Mouse (Mus musculus) midbrain, embryonic 12.5 days (tissue): ENCODE data around the gene Nfix. TPM values are rescaled to one million over a fixed set of nuclear protein-coding genes. Genes with fewer than 3 reads are reported as not detected.

Experiments
- ATAC-seq: fragments of 200-750 bp; cut with Nextera tagmentation; 2 replicates; pipeline ENCODE4 v1.8.0; 2017; ENCODE audit warnings: low read depth, moderate TSS enrichment, moderate library complexity; ENCODE audit not compliant: low FRiP score
- H3K27ac ChIP-seq: fragments of 300-500 bp; sonication (generic); replicated peaks from 2 replicates; pipeline ENCODE4 v1.5.1; 2016; ENCODE audit warnings: mild to moderate bottlenecking
- H3K27me3 ChIP-seq: fragments of 300-500 bp; sonication (generic); 2 replicates; pipeline ENCODE4 v1.6.1; 2016; ENCODE audit warnings: mild to moderate bottlenecking
- H3K36me3 ChIP-seq: fragments of 300-500 bp; sonication (generic); 2 replicates; pipeline ENCODE4 v1.6.1; 2016
- H3K4me1 ChIP-seq: fragments of 300-500 bp; sonication (generic); 2 replicates; pipeline ENCODE4 v1.6.1; 2016
- H3K4me2 ChIP-seq: fragments of 300-500 bp; sonication (generic); replicated peaks from 2 replicates; pipeline ENCODE4 v1.6.1; 2016; ENCODE audit warnings: mild to moderate bottlenecking, moderate library complexity
- H3K4me3 ChIP-seq: fragments of 300-500 bp; sonication (generic); 2 replicates; pipeline ENCODE4 v1.5.1; 2016; ENCODE audit warnings: mild to moderate bottlenecking
- H3K9ac ChIP-seq: fragments of 300-500 bp; sonication (generic); replicated peaks from 2 replicates; pipeline ENCODE4 v1.6.1; 2016; ENCODE audit warnings: mild to moderate bottlenecking, moderate library complexity
- H3K9me3 ChIP-seq: fragments of 300-500 bp; sonication (generic); 2 replicates; pipeline ENCODE4 v1.6.1; 2016; ENCODE audit warnings: mild to moderate bottlenecking
- WGBS: fragments of 180-500 bp; shearing (Covaris S2); methylation state at CpG from one replicate; pipeline ENCODE4 v1.1.7; 2016; 5-methylcytosine and 5-hydroxymethylcytosine counted together
- polyA plus RNA-seq: library from polyadenylated mRNA; unstranded; fragments of >200 nt; fragmentation: Nextera tagmentation; extraction: Ambion mirVana; gene quantifications from 2 replicates; pipeline ENCODE4 v1.2.1, GENCODE M21; 2016

Gene Nfix
- polyA plus RNA-seq, 1 experiment from 2014 or later: 6.6 TPM

DNA sequence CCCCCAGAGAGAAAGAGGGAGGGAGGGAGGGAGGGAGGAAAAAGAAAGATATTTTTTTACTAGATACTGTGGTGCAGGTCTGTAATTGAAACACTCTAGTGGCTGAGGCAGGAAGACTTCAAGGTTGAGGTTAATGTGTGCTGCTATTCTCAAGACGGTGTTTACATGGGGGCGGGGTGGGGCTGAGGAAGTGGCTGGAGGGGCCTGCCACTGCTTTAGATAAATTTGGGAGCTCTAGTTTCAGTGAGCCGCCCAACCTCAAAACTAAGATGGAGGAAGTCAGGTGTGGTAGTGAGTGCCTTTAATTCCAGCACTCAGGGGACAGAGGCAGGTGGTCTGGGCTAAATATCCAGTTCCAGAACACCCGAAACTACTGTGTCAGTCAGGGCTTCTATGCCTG lies 25.5 kb upstream of the Nfix start:
- no peak overlapping the region for H3K4me3 ChIP-seq
- H3K9ac ChIP-seq: no peak overlapping the region
- no peak overlapping the region for H3K27ac ChIP-seq
- WGBS: 79% methylated on average over 4 of the region's 4 CpGs
- H3K36me3 ChIP-seq: no peaks in the 10 kb centered on the region
- ATAC-seq: no peak
- no peak overlapping the region for H3K4me2 ChIP-seq
- peaks cover 20% of the 10 kb centered on the region for H3K27me3 ChIP-seq
- H3K9me3 ChIP-seq: no peaks in the 10 kb centered on the region
- H3K4me1 ChIP-seq: 0 out of 2 replicates have a peak, but pooled peaks cover 3% of the 10 kb centered on the region

DNA sequence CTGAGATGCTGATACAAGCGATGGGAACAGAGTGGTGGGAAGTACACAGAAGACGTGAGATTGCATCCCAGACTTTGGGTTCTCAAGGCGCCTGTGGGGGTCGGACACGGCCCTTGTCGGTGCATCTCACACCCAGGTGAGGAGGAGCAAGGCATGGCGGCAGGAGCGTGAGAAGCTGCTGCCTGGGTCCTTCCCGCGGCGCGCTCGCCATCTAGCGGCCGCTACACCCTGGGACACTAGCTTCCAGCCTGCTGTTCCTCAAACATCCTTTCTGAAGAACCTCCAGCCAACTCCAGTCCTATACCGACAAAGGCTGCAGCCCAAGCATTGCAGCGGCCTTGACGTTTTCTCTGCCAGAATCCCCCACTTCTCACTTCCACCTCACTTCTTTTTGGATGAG lies 23.5 kb upstream of the Nfix start:
- Histone ChIP-seq H3K4me3 (peak overlapping the region; percentile 20; the same call in 1 of the 2 replicates), H3K4me1 (0 out of 2 replicates have a peak, but pooled peaks cover 3% of the 10 kb centered on the region), H3K4me2 (peak overlapping the region; percentile 49), H3K9me3 (no peaks in the 10 kb centered on the region), H3K27ac (no peak overlapping the region), H3K36me3 (no peaks in the 10 kb centered on the region), H3K27me3 (peaks cover 20% of the 10 kb centered on the region), H3K9ac (0 out of 2 replicates have a peak overlapping the region, but pooled peaks have one; percentile 5)
- ATAC-seq: peak; percentile 79; the same call in 1 of the 2 replicates
- 0% methylated on average over 18 of the region's 18 CpGs for WGBS

DNA sequence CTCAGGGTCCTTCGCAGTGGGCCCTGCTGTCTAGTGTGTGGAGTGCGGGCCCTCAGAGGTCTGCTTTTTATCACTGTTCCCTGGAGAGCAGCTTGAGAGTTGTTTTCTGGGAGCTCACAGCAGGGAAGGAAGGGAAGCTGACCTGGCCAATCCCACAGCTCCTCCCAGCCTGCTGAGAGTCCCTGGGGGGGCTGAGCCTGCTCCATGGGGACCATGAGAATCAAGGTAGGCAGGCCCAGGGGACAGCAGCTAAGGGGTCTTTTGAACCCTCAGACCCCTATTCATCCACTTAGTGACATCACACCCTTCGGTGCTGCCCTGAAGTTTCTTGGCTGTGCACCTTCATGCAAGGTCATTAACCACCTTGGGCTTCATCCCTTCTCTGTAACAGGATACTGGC lies 22.6 kb upstream of the Nfix start, which contains the start of gene Dand5:
Gene Dand5, minus strand, starts transcription at position 101 of the 400 bp plus-strand sequence.
- Histone ChIP-seq H3K27me3 (peaks cover 20% of the 10 kb centered on the region), H3K36me3 (no peaks in the 10 kb centered on the region), H3K27ac (no peak within 1 kb of the TSS), H3K4me2 (peak within 1 kb of the TSS; percentile 49), H3K9ac (peak within 1 kb of the TSS; percentile 5; the same call in 1 of the 2 replicates), H3K9me3 (no peaks in the 10 kb centered on the region), H3K4me3 (peak within 1 kb of the TSS; percentile 20; the same call in 1 of the 2 replicates), H3K4me1 (0 out of 2 replicates have a peak, but pooled peaks cover 3% of the 10 kb centered on the region)
- WGBS: 31% methylated on average over 3 of the region's 3 CpGs
- ATAC-seq: no peak

DNA sequence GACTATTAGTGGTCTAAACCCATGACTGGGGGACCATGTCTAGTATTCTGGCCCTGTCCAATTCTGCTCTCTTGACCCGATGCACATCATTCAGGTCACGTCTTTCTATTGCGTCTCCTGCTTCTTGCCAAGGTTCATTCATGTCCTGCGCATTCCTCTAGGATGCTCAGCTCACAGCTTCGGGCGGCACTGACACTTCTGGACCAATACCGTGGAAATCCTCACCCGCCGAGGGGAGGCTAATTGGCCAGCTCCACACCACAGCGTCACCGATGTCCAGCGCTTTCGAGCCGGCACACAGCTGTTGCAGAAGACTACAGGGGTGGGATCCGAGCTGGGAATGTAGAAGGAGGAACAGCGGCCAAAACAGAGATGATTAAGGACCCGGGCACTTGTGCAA lies 16.0 kb upstream of the Nfix start:
- Histone ChIP-seq H3K9me3 (no peaks in the 10 kb centered on the region), H3K27me3 (peaks cover 48% of the 10 kb centered on the region), H3K4me3 (no peak overlapping the region), H3K4me2 (no peak overlapping the region), H3K9ac (no peak overlapping the region), H3K4me1 (peaks cover 27% of the 10 kb centered on the region), H3K27ac (no peak overlapping the region), H3K36me3 (no peaks in the 10 kb centered on the region)
- WGBS: 75% methylated on average over 17 of the region's 17 CpGs
- ATAC-seq: no peak

DNA sequence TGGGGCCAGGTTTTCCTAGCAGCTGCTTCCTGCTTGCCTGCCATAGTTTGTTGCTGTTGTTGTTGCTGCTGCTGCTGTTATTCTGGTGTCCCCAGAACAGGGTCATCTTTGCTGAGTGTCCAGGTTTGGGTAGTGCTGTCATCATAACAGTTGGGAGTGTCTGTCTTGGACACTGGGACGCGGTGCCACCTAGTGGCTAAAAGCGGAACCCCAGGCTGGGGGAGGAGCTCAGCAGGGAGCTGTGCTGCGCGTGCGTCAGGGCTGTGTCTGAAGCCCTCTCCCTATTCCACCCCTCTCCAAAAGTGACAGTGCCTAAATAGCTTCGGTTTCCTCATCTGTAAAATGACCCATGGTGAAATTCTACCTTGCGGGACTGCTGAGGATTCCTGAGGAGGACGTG lies 15.4 kb upstream of the Nfix start:
- H3K27me3 ChIP-seq: peaks cover 54% of the 10 kb centered on the region
- peak; percentile 54 for ATAC-seq
- no peak overlapping the region for H3K4me2 ChIP-seq
- H3K9me3 ChIP-seq: no peaks in the 10 kb centered on the region
- 0 out of 2 replicates have a peak overlapping the region, but pooled peaks have one; percentile 12 for H3K4me3 ChIP-seq
- no peaks in the 10 kb centered on the region for H3K36me3 ChIP-seq
- 9% methylated on average over 9 of the region's 9 CpGs for WGBS
- peak overlapping the region; percentile 30; the same call in 1 of the 2 replicates for H3K27ac ChIP-seq
- peak overlapping the region; percentile 34; the same call in 1 of the 2 replicates for H3K9ac ChIP-seq
- peaks cover 32% of the 10 kb centered on the region for H3K4me1 ChIP-seq

DNA sequence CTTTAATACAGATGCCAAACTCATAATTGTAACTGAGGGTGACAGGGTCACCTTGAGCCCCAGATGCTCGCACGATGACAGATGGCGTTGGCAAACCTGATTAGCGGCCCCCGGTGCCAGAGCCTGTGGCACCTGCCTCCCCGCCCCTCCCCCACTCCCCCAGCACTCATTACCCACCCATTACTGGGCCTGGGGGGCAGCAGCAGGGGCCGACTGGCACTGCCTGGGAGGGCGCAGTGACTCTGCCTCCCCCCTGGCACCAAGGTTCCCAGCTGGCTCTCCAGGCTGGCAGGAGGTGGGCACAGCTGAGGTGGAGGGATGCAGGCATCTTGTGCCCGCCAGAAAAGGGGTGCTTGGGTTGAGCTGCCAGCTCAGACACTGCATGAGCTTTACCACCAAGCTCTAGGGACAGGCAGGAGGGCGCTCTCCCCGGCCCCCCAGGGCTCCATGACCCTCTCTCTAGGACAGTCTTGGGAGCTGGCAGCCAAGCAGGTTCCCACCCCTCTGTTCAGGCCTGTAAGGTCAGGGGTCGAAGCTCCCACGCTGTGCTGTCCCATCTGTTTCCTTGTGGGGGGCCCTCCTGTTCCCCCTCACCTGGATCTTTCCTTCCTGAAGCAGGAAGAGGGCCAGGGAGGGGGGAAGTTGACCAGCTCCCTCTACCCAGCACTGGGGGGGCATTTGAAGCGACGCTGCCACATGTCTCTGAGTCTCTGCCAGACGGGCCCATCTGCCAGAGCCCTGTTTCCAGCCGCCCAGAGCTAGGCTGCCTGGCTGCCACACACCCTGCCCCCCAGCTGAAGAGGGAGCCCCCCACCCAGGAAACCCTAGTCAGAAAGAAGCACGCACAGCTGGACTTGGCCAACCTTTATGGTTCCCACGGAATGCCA lies 14.7 kb upstream of the Nfix start:
- ATAC-seq: peak; percentile 8; the same call in 1 of the 2 replicates
- Histone ChIP-seq H3K4me2 (no peak overlapping the region), H3K9ac (peak overlapping the region; percentile 34), H3K27ac (peak overlapping the region; percentile 30; the same call in 1 of the 2 replicates), H3K4me1 (peaks cover 36% of the 10 kb centered on the region), H3K36me3 (no peaks in the 10 kb centered on the region), H3K9me3 (no peaks in the 10 kb centered on the region), H3K4me3 (no peak overlapping the region), H3K27me3 (peaks cover 58% of the 10 kb centered on the region)
- 34% methylated on average over 19 of the region's 19 CpGs for WGBS

DNA sequence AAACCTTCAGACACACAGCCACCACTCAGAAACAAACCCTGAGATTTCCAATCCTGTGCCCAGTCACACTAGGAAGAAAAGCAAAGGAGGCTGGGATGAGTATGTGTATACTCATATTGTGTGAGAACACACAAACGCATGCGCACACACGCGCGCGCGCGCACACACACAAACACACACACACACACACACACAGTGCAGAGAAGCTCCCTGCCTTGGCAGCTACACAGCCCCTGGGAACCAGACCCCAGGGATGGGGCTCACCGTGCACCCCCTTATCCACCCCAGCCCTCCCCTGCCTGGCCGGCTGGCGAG lies 14.1 kb upstream of the Nfix start:
- peaks cover 42% of the 10 kb centered on the region for H3K4me1 ChIP-seq
- 0 out of 2 replicates have a peak overlapping the region, but pooled peaks have one; percentile 34 for H3K9ac ChIP-seq
- WGBS: 83% methylated on average over 11 of the region's 11 CpGs
- ATAC-seq: no peak
- 0 out of 2 replicates have a peak overlapping the region, but pooled peaks have one; percentile 10 for H3K27ac ChIP-seq
- H3K9me3 ChIP-seq: no peaks in the 10 kb centered on the region
- H3K36me3 ChIP-seq: no peaks in the 10 kb centered on the region
- no peak overlapping the region for H3K4me3 ChIP-seq
- no peak overlapping the region for H3K4me2 ChIP-seq
- peaks cover 64% of the 10 kb centered on the region for H3K27me3 ChIP-seq

DNA sequence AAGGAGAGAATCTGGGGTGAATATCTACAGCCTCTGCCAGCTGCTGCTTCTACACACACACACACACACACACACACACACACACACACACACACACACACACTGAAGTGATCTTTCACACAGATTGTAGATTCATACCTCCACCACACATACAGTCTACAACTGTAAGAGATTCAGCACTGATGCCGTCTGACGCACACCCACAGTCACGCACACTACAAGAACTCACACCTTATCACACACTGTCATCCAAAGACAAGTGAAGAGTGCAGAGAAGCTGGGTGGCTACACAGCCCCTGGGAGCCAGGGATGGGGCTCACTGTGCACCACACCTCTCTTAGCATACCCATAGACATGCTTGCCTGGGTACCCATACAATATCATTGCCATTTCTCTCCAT lies 13.7 kb upstream of the Nfix start:
- no peak overlapping the region for H3K9ac ChIP-seq
- 92% methylated on average over 3 of the region's 3 CpGs for WGBS
- H3K4me1 ChIP-seq: peaks cover 46% of the 10 kb centered on the region
- peaks cover 68% of the 10 kb centered on the region for H3K27me3 ChIP-seq
- H3K4me2 ChIP-seq: no peak overlapping the region
- H3K9me3 ChIP-seq: no peaks in the 10 kb centered on the region
- no peak overlapping the region for H3K4me3 ChIP-seq
- ATAC-seq: no peak
- H3K36me3 ChIP-seq: no peaks in the 10 kb centered on the region
- H3K27ac ChIP-seq: 0 out of 2 replicates have a peak overlapping the region, but pooled peaks have one; percentile 10

DNA sequence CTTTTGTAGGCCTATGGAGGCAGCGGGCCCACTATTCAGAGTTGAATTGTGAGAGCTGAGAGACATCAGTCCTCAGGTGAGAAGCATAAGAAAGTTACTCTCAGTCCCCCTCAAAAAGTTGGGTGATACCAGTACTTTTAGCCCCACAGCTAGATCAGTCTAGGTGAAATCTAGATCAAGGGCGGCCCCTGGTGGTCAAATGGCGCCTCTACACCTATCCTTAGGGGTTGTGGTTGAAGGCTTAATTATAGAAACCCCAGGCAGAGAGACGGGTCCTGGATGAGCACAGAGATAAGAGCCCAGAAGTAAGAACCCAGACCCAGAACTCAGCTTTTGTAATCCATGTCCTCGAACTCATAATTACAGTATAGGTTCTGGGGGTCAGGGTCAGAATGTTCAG lies 12.9 kb upstream of the Nfix start:
- no peak for ATAC-seq
- no peak overlapping the region for H3K4me2 ChIP-seq
- H3K27me3 ChIP-seq: peaks cover 76% of the 10 kb centered on the region
- H3K27ac ChIP-seq: no peak overlapping the region
- H3K9ac ChIP-seq: no peak overlapping the region
- H3K4me3 ChIP-seq: no peak overlapping the region
- H3K36me3 ChIP-seq: no peaks in the 10 kb centered on the region
- no peaks in the 10 kb centered on the region for H3K9me3 ChIP-seq
- peaks cover 46% of the 10 kb centered on the region for H3K4me1 ChIP-seq
- 3% methylated on average over 5 of the region's 5 CpGs for WGBS

DNA sequence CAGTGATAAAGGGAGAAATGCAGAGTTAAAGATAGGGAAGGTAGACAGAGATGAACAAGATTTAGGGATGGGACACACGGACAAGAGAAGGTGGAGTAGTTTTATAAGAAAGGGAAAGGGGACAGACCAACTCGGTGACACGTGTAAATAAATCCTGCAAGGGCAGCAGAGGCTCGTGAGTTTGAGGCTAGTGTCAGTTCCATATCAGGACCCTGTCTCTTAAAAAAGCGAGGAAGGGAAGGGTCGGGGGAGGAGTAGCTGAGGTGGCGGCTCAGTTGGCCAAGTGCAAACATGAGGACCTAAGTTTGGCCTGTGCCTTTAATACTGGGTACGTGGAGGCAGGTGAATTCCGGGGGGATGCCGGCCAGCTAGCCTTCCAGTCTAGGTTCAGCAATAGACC lies 11.2 kb upstream of the Nfix start:
- Histone ChIP-seq H3K36me3 (no peaks in the 10 kb centered on the region), H3K9me3 (no peaks in the 10 kb centered on the region), H3K27ac (peak overlapping the region; percentile 65), H3K4me1 (peaks cover 46% of the 10 kb centered on the region), H3K4me2 (peak overlapping the region; percentile 51), H3K27me3 (peaks cover 87% of the 10 kb centered on the region), H3K4me3 (peak overlapping the region; percentile 26), H3K9ac (peak overlapping the region; percentile 39)
- peak; percentile 1; the same call in 1 of the 2 replicates for ATAC-seq
- WGBS: 14% methylated on average over 10 of the region's 10 CpGs

DNA sequence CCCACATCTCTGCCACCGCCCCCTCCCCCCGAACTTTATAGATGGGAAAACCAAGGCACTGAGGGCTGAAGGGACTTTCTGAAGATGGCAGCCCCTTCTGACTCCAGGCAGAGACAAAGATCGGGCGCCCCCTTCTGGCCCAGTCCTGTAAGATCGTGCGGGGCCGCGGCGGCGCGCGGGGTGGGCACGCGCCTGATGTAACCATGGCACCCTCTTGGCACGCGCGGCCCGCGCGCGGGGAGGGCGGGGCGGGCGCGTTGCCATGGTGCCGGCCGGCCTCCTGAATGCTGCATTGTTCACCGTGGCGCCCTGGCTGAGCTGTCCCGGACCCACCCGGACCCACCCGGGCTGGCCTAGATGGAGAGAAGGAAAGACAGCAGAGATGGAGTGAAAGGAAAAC lies 10.8 kb upstream of the Nfix start:
- H3K4me1 ChIP-seq: peaks cover 46% of the 10 kb centered on the region
- H3K27ac ChIP-seq: peak overlapping the region; percentile 65
- no peaks in the 10 kb centered on the region for H3K36me3 ChIP-seq
- peak; percentile 87 for ATAC-seq
- WGBS: under 1% methylated on average over 27 of the region's 32 CpGs
- no peaks in the 10 kb centered on the region for H3K9me3 ChIP-seq
- peak overlapping the region; percentile 26 for H3K4me3 ChIP-seq
- peak overlapping the region; percentile 39 for H3K9ac ChIP-seq
- H3K4me2 ChIP-seq: peak overlapping the region; percentile 51
- peaks cover 87% of the 10 kb centered on the region for H3K27me3 ChIP-seq

DNA sequence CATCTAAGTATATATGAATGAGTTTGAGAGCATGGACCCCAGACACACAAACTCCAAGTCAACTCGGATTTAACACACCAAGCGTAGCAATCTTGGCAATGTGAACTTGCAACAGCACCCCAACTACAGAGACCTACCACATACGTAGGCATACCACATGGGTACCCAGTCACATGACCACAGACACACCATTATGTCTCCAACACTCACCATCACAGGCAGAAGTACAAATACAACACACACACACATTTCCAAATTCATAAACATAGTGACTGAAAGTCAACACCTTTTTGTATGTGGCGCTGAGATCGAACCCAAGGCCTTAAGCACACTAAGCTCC lies 9.8 kb upstream of the Nfix start:
- no peak overlapping the region for H3K4me2 ChIP-seq
- 73% methylated on average over 5 of the region's 5 CpGs for WGBS
- no peak for ATAC-seq
- peaks cover 91% of the 10 kb centered on the region for H3K27me3 ChIP-seq
- H3K9me3 ChIP-seq: no peaks in the 10 kb centered on the region
- no peak overlapping the region for H3K4me3 ChIP-seq
- peaks cover 41% of the 10 kb centered on the region for H3K4me1 ChIP-seq
- no peaks in the 10 kb centered on the region for H3K36me3 ChIP-seq
- H3K9ac ChIP-seq: no peak overlapping the region
- H3K27ac ChIP-seq: no peak overlapping the region
